Mouse (Mus musculus): ENCODE data around the gene Pcnx. TPM values are rescaled to one million over a fixed set of nuclear protein-coding genes. Genes with fewer than 3 reads are reported as not detected.

Gene Pcnx
- total RNA-seq (2014; fragmentation: Nextera tagmentation) (14.8 and 24.4 TPM in 2 replicates), total RNA-seq (2017) (13.9 TPM in 2 replicates)

- ATAC-seq (replicated peaks; ENCODE audit: poor library complexity, severe bottlenecking), result peak; percentile 70
Measured at GRCm38 (mm10) chr12:81859351-81860307, at the start of gene Pcnx. Pcnx (plus strand) TSS chr12:81860023.

- no peak for ATAC-seq (replicated peaks; ENCODE audit: poor library complexity, severe bottlenecking)
Measured at GRCm38 (mm10) chr12:81810417-81810816, 49.4 kb upstream of the Pcnx start.

GRCm38 (mm10) chr12:81814742-81815141 is 45.1 kb upstream of the Pcnx start:
- no peak for ATAC-seq (replicated peaks; ENCODE audit: poor library complexity, severe bottlenecking)

GRCm38 (mm10) chr12:81816330-81817125 is 43.3 kb upstream of the Pcnx start:
- no peak for ATAC-seq (replicated peaks; ENCODE audit: poor library complexity, severe bottlenecking)

GRCm38 (mm10) chr12:81817126-81817505 is 42.7 kb upstream of the Pcnx start:
- no peak for ATAC-seq (replicated peaks; ENCODE audit: poor library complexity, severe bottlenecking)

- no peak for ATAC-seq (replicated peaks; ENCODE audit: poor library complexity, severe bottlenecking)
Measured at GRCm38 (mm10) chr12:81820700-81821099, 39.1 kb upstream of the Pcnx start.

GRCm38 (mm10) chr12:81822176-81822575 is 37.6 kb upstream of the Pcnx start:
- peak; percentile 50 for ATAC-seq (replicated peaks; ENCODE audit: poor library complexity, severe bottlenecking)

- ATAC-seq (replicated peaks; ENCODE audit: poor library complexity, severe bottlenecking), result no peak
Measured at GRCm38 (mm10) chr12:81822778-81823480, 36.9 kb upstream of the Pcnx start.

- ATAC-seq (replicated peaks; ENCODE audit: poor library complexity, severe bottlenecking), result no peak
Measured at GRCm38 (mm10) chr12:81828355-81828754, 31.5 kb upstream of the Pcnx start.

- ATAC-seq (replicated peaks; ENCODE audit: poor library complexity, severe bottlenecking), result no peak
Measured at GRCm38 (mm10) chr12:81832039-81832738, 27.6 kb upstream of the Pcnx start.

GRCm38 (mm10) chr12:81833094-81833493 is 26.7 kb upstream of the Pcnx start:
- ATAC-seq (replicated peaks; ENCODE audit: poor library complexity, severe bottlenecking), result peak; percentile 97

GRCm38 (mm10) chr12:81836162-81836561 is 23.7 kb upstream of the Pcnx start:
- no peak for ATAC-seq (replicated peaks; ENCODE audit: poor library complexity, severe bottlenecking)

- ATAC-seq (replicated peaks; ENCODE audit: poor library complexity, severe bottlenecking), result no peak
Measured at GRCm38 (mm10) chr12:81837463-81837862, 22.4 kb upstream of the Pcnx start.

GRCm38 (mm10) chr12:81839663-81840062 is 20.2 kb upstream of the Pcnx start:
- peak; percentile 62 for ATAC-seq (replicated peaks; ENCODE audit: poor library complexity, severe bottlenecking)

- no peak for ATAC-seq (replicated peaks; ENCODE audit: poor library complexity, severe bottlenecking)
Measured at GRCm38 (mm10) chr12:81841046-81841445, 18.8 kb upstream of the Pcnx start.

- ATAC-seq (replicated peaks; ENCODE audit: poor library complexity, severe bottlenecking), result no peak
Measured at GRCm38 (mm10) chr12:81843501-81843900, 16.3 kb upstream of the Pcnx start.

GRCm38 (mm10) chr12:81844572-81844971 is 15.3 kb upstream of the Pcnx start:
- ATAC-seq (replicated peaks; ENCODE audit: poor library complexity, severe bottlenecking), result peak; percentile 48

- ATAC-seq (replicated peaks; ENCODE audit: poor library complexity, severe bottlenecking), result peak; percentile 86
Measured at GRCm38 (mm10) chr12:81844981-81845380, 14.8 kb upstream of the Pcnx start.

GRCm38 (mm10) chr12:81849629-81850028 is 10.2 kb upstream of the Pcnx start:
- no peak for ATAC-seq (replicated peaks; ENCODE audit: poor library complexity, severe bottlenecking)

- no peak for ATAC-seq (replicated peaks; ENCODE audit: poor library complexity, severe bottlenecking)
Measured at GRCm38 (mm10) chr12:81852551-81852950, 7.3 kb upstream of the Pcnx start.
